Mouse (Mus musculus) spleen, adult 2 months (tissue): ENCODE measurements around the gene Gm27021. TPM values are rescaled to one million over a fixed set of nuclear protein-coding genes. Genes with fewer than 3 reads are reported as not detected.
A peak's percentile ranks its signal among the peaks of the same experiment; 100 is the strongest.

ENCODE experiments used
- DNase-seq, 2 experiments: peaks; one replicate each; pipeline versions ENCODE4 v3.0.0 to v3.0.0-alpha.2; 2012 to 2021; ENCODE audit warnings: low spot score in 2 of 2, low read depth in 1 of 2
- H3K27ac ChIP-seq: fragments of 200-500 bp; 2 replicates; pipeline ENCODE4 v1.5.1; 2012; ENCODE audit warnings: low read length, inconsistent platforms; ENCODE audit not compliant: insufficient read depth
- H3K27me3 ChIP-seq: fragments of 200-500 bp; 2 replicates; pipeline ENCODE4 v1.6.1; 2012; ENCODE audit warnings: mild to moderate bottlenecking, moderate library complexity, low read length, inconsistent platforms; ENCODE audit not compliant: control insufficient read depth, insufficient read depth
- H3K36me3 ChIP-seq: fragments of 200-500 bp; 2 replicates; pipeline ENCODE4 v1.6.1; 2012; ENCODE audit warnings: mild to moderate bottlenecking, low read length, inconsistent platforms; ENCODE audit not compliant: control insufficient read depth, insufficient read depth
- H3K4me1 ChIP-seq: fragments of 200-500 bp; 2 replicates; pipeline ENCODE4 v1.6.1; 2011; ENCODE audit warnings: inconsistent platforms; ENCODE audit not compliant: control insufficient read depth, insufficient read depth, insufficient read length
- H3K4me3 ChIP-seq: fragments of 200-500 bp; 2 replicates; pipeline ENCODE4 v1.5.1; 2011; ENCODE audit warnings: mild to moderate bottlenecking, inconsistent platforms; ENCODE audit not compliant: insufficient read depth, insufficient read length; ENCODE audit errors: extremely low read depth
- CTCF ChIP-seq: fragments of 200-500 bp; IDR thresholded peaks from 2 replicates; pipeline ENCODE4 v1.5.1; 2011; ENCODE audit warnings: mild to moderate bottlenecking, inconsistent platforms; ENCODE audit not compliant: insufficient read depth, insufficient read length, insufficient replicate concordance; ENCODE audit errors: extremely low read depth
- POLR2A ChIP-seq: fragments of 200-500 bp; IDR thresholded peaks from 2 replicates; pipeline ENCODE4 v1.6.1; 2011; ENCODE audit warnings: low read depth, low read length, inconsistent platforms
- whole genome bisulfite sequencing: fragments of 180-500 bp; shearing (Covaris S2); methylation state at CpG from one replicate; pipeline ENCODE4 v1.1.7; 2018; 5-methylcytosine and 5-hydroxymethylcytosine counted together
- polyA plus RNA-seq: library from polyadenylated mRNA; depleted of rRNA; stranded (reverse); fragments of >200 nt; gene quantifications from 2 replicates; pipeline ENCODE4 v1.2.3, GENCODE M21; 2012

The Gm27021 gene
- polyA plus RNA-seq, 1 experiment, result 0.18 TPM

DNA sequence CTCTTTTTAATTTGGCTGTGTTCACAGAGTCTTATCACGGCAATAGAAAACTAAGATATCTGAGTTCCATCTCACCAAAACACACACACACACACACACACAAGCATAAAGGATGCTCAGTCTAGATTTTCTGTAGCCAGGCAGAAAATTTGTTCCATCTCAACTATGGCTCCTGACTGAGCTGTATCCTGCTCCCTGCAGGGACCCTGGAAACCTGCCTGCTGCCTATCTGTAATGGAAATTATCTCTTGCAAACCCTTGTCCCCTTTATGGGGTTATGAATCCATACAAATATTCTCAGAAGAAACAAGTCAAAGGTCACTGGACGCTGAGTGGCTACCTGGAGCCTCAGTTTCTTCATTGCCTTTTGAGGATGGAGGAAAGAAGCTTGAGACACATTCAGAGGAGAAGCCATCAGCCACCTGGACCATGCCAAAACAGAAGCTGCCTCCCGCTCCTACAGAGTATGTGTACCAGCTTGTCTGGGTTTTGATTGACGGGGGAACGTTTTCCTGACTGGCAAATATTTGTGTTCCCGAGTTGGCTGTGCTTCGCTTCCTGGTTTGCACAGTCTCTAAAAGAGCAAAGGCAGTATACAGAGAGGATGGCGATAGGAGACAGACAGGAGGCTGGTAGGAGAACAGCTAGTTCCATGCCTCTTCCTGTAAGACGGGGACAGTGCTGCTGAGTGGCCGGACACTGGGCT, 76.1 kb downstream of the Gm27021 start:
- 81% methylated on average over 10 of the region's 10 CpGs for WGBS
- H3K27ac ChIP-seq, result no peak overlapping the region
- DNase-seq, result no peak
- H3K27me3 ChIP-seq, result no peaks in the 10 kb centered on the region
- no peaks in the 10 kb centered on the region for H3K4me1 ChIP-seq
- H3K4me3 ChIP-seq, result no peak overlapping the region
- TF ChIP-seq POLR2A, result no peak
- TF ChIP-seq CTCF, result no peak
- no peaks in the 10 kb centered on the region for H3K36me3 ChIP-seq

DNA sequence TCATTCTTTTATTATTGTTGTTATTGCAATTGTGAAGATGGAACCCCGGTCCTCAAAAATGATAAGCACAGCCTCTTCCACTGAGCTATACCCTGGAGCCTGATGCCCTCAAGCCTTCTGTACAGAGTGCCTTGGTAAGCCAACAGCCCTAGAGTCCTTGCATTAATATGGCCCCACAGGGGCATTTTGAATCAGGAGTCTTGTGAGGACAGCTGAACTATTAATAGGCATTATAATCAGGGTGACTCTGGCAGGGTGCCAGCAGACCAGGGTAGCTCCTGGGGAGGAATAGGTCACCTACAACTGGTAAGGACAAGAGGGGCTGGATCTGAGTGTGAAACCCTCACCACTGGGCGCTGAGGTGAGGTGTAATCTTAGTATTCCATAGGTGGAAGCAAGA, 78.0 kb downstream of the Gm27021 start:
- Histone ChIP-seq H3K27me3 (no peaks in the 10 kb centered on the region), H3K4me1 (no peaks in the 10 kb centered on the region), H3K27ac (no peak overlapping the region), H3K4me3 (no peak overlapping the region), H3K36me3 (no peaks in the 10 kb centered on the region; the same call in 1 of the 2 replicates)
- no peak for DNase-seq
- no peak for TF ChIP-seq POLR2A
- WGBS, result 50% methylated on average over 2 of the region's 2 CpGs

DNA sequence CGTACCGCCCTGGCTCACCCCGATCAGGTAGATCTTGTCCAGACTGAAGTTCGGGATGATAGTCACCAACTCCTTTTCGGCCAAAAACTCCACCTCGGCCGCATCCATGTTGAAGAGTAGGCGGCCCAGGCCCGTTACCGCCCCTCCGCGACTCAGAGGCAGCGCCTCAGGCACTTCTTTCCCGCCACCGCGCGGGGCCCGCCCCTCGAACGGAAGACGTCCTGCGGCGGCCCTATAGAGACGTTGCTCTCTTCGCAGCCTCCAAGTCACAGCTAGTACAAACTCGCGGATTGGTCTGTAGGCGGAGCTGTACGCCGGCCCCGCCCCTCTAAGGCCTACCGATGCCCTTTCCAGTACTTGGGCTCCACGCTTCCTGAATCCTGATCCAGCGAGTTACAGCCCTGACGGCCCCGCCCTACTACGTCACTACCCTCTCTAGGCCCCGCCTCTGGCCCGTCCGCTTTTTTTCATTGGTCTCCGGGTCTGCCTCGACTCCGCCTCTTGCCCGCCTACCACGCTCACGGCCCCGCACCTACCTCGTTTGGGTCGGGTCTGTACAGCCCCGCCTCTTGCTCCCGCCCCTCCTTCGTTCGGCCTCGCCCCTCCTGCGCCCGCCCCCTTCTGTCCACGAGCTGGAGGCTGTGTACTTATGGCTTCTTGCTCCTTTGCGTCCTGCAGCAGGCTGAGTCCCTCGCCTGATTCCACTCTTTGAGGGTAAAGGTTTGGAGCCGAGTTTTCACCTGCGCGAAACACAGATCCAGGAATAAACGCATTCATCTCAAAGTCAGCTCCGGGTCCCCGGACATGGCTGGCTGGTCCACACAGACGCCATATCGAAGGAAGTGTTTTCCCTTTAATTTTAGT, 78.7 kb downstream of the Gm27021 start, which contains the start of gene Gins2:
Gene Gins2 (minus strand): TSS at position 397 of the 864 bp plus-strand sequence.
- Histone ChIP-seq H3K27me3 (no peaks in the 10 kb centered on the region), H3K4me3 (peak within 1 kb of the TSS; percentile 66), H3K36me3 (no peaks in the 10 kb centered on the region; the same call in 1 of the 2 replicates), H3K27ac (no peak within 1 kb of the TSS; the same call in 1 of the 2 replicates), H3K4me1 (no peaks in the 10 kb centered on the region)
- peak; percentile 96 to 97 for DNase-seq
- TF ChIP-seq POLR2A (no peak), CTCF (no peak)
- WGBS, result under 1% methylated on average over 67 of the region's 67 CpGs

DNA sequence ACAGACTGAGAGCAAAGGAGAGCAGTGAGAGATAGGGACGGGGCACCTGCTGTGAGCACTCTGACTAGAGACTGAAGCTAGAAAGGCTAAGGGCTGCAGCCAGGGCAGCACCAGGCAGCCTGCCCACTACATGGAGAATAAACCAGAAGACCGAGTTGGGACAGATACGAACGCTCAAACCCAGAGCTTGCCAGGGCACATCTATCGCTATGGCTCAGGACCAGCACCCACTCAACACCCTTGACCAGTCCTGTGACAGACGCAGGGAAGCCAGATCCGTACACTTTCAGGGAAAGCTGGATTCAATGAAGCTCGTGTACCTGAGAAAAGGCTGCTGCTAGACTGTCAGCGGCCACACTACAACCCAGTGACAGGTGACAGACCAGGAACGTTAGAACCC, 82.4 kb downstream of the Gm27021 start:
- 91% methylated on average over 10 of the region's 10 CpGs for WGBS
- Histone ChIP-seq H3K36me3 (peaks cover 8% of the 10 kb centered on the region), H3K4me1 (no peaks in the 10 kb centered on the region), H3K27ac (no peak overlapping the region), H3K4me3 (no peak overlapping the region), H3K27me3 (no peaks in the 10 kb centered on the region)
- TF ChIP-seq POLR2A, result no peak
- TF ChIP-seq CTCF, result no peak
- no peak for DNase-seq

DNA sequence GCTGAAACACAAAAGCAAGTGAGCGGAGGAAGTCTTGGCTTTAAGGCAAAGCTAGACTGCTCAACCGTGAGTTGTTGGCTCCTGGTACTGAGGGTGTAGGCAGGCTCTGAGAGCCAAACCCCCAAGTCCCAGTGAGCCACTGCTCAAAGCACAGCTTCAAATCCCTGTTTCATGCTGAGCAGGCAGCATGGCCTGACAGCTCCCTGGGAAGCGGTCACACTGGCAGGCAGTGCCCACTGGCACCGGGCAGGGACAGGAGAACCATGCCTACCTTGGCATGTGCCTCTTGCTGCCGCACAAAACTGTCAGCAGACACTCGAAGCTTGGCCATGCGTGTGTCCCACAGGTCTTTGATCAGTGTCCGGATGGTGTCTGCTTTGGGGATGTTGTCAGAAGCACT, 86.1 kb downstream of the Gm27021 start:
- no peak for DNase-seq
- no peaks in the 10 kb centered on the region for H3K27me3 ChIP-seq
- peaks cover 38% of the 10 kb centered on the region for H3K36me3 ChIP-seq
- no peaks in the 10 kb centered on the region for H3K4me1 ChIP-seq
- TF ChIP-seq POLR2A (no peak), CTCF (no peak)
- H3K27ac ChIP-seq, result no peak overlapping the region
- H3K4me3 ChIP-seq, result no peak overlapping the region
- 84% methylated on average over 8 of the region's 8 CpGs for WGBS

DNA sequence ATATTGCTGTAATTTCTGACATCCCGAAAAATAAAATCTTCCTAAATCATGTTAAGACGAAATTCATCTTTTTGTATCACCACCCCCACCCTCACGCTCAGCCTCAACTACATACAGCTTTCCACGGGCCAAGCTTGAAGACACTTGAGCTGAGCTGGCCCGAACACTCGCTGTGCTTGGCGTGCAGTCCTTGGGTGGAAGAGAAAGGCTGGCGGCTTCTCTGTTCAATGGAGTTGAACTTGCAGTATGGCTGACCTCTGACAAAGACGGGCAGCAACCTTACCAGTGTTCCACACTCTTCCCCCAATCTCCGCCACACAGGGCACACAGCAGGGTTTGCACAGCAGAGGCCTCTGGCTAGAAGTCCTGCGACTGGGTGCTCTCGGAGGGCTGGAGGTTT, 86.5 kb downstream of the Gm27021 start:
- 95% methylated on average over 12 of the region's 12 CpGs for WGBS
- Histone ChIP-seq H3K4me3 (no peak overlapping the region), H3K27ac (no peak overlapping the region), H3K27me3 (no peaks in the 10 kb centered on the region), H3K4me1 (no peaks in the 10 kb centered on the region), H3K36me3 (peaks cover 43% of the 10 kb centered on the region)
- TF ChIP-seq CTCF (no peak), POLR2A (no peak)
- DNase-seq, result no peak
